Mouse (Mus musculus): ENCODE measurements around the gene Nbea.
"Not testable (repeated sequence)": the region's sequence is repeated elsewhere in the genome, so short reads cannot be mapped to it uniquely, and the experiment has no call there.

Nbea gene

DNA sequence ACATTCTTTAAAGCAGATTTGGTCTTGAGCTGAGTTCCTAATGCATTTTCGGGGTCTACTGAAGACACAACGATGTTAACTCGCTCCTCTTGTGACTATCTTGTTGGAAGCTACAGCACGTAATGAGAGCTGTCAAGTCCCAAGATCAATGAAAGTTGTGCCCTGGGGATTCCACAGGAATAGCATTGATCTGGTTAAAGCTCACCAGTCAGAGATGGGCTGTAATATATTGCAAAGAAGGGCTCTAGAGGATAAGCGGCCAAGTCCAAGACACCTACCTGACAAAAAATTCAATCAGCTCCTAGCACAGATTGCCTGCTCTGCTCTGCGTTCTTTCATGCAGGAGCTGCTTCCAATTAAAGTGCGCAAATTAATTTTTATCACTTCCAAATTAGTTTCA lies 545.8 kb downstream of the Nbea start:
- DNase-seq (ENCODE audit: low read depth, low spot score): no peak
- H3K27me3 ChIP-seq (ENCODE audit: control insufficient read depth, insufficient read depth, low read length, poor library complexity, severe bottlenecking): no peaks in the 10 kb centered on the region
- H3K36me3 ChIP-seq (ENCODE audit: control insufficient read depth, insufficient read depth, low read length, poor library complexity, severe bottlenecking): no peaks in the 10 kb centered on the region

DNA sequence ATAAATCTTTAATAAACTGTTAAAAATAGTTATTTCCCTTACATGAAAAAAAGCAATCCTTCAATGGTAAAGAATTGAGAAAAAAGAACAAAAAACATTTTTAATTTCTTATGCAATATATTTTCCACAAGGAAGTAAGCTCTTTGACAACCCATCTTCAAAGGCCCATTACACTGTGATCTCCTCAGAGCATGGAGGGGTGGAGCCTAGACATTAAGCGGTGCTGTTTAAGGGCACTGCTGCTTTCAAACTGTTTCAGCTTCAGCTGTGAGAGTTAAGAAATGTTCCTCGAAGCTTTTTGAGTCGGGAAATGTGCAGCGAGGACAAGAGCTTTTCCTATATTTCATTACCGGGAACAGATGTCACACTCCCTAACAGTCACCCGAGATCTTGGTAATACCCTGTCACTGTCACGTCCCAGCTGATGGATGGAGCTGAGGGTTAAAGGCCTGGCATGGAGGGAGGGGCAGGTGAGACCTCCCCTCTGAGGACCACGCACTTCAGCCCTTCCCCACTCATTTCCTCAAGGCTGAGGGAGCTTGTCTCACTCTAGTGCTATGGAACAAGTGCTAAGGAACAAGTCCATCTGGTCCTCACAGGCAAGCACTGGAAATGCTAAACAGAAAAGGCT lies 547.8 kb downstream of the Nbea start:
- H3K27me3 ChIP-seq (ENCODE audit: control insufficient read depth, insufficient read depth, low read length, poor library complexity, severe bottlenecking): no peaks in the 10 kb centered on the region
- H3K36me3 ChIP-seq (ENCODE audit: control insufficient read depth, insufficient read depth, low read length, poor library complexity, severe bottlenecking): no peaks in the 10 kb centered on the region
- DNase-seq (ENCODE audit: low read depth, low spot score): no peak

DNA sequence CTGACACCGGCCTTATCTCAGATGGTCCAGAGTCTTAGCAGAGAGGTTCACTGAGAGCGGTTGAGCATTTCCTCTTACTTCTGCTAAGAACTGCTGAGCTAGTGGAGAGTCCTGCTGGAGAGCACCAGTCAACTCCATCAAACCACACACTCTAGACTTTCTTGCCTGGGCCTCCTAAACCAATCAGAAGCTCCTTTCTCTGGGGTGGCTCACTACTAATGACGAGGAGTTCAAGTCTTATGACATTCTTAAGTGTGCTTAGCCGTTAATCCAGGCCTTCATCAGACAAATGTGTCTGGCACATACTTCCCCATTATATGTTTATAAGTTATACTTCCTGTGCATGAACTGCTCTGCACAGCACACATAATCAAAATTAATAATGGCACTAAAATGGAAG lies 556.4 kb downstream of the Nbea start:
- DNase-seq (ENCODE audit: low read depth, low spot score): no peak
- Histone ChIP-seq H3K27me3 (ENCODE audit: control insufficient read depth, insufficient read depth, low read length, poor library complexity, severe bottlenecking) (no peaks in the 10 kb centered on the region), H3K36me3 (ENCODE audit: control insufficient read depth, insufficient read depth, low read length, poor library complexity, severe bottlenecking) (no peaks in the 10 kb centered on the region)

DNA sequence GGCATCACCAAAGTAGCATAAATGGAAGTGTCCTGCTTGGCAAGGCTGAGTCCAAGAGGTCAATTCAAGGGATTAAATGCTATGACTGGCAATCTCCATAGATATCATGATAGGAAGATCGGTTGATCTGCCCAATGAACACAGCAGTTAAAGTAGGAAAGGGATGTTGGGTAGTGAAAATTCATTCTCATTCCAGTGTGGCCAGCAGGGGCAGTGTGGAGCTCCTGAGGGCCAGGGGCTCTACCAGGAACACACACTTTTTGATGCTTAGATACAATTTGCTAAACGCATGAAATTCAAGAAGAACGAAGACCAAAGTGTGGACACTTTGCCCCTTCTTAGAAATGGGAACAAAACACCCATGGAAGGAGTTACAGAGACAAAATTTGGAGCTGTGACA lies 561.5 kb downstream of the Nbea start:
- not testable (repeated sequence) for DNase-seq (ENCODE audit: low read depth, low spot score); H3K27me3 ChIP-seq (ENCODE audit: control insufficient read depth, insufficient read depth, low read length, poor library complexity, severe bottlenecking); H3K36me3 ChIP-seq (ENCODE audit: control insufficient read depth, insufficient read depth, low read length, poor library complexity, severe bottlenecking)

DNA sequence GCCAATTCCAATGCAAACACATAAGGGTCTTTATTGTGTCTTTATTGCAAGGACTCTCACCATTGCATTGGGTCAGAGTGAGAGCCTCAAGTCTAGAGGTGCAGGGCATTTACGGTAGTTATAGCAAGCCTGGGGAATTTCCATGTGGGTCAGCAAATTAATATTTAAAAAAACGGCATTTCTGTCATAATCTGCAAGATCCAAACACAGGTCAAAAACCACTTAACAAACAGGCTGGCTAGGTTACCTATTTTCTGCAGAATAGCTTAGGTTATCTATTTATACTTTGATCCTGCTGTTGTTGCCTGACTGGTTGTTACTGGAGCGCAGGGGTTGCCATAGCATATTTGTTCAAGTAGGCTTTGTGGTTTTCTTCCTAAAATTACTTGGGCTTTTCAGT lies 565.1 kb downstream of the Nbea start:
- no peak for DNase-seq (ENCODE audit: low read depth, low spot score)
- Histone ChIP-seq H3K36me3 (ENCODE audit: control insufficient read depth, insufficient read depth, low read length, poor library complexity, severe bottlenecking) (no peaks in the 10 kb centered on the region), H3K27me3 (ENCODE audit: control insufficient read depth, insufficient read depth, low read length, poor library complexity, severe bottlenecking) (no peaks in the 10 kb centered on the region)

DNA sequence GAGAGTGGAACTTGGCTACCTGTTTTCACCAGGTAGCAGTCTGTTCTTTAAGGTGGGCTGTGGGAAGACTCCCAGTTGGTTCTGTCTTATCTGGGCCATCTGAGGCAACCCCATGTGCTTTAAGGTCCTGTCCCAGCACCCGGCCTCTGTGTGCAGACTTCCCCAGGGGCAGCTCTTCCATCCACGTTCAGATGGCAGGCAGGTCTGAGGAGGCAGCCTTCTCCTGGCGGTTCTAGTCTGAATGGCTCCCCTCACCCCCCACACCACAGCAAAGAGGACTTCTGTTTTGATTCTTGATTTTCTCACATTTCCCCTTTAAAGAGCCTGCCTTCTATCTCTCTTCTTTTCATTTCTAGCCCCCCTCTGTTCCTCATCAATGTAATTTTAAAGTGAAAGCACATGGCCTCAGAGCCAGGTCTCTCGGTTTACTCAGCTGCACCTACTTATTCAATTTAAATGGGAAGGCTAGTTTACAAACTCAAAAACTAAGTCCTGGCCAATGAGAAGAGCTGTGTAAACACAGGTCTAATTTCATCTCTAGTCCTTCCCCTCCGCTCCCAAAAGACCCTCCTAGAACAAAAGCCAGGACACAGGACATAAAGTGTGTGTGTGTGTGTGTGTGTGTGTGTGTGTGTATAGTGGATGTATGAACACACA lies 570.9 kb downstream of the Nbea start:
- Histone ChIP-seq H3K36me3 (ENCODE audit: control insufficient read depth, insufficient read depth, low read length, poor library complexity, severe bottlenecking) (no peaks in the 10 kb centered on the region), H3K27me3 (ENCODE audit: control insufficient read depth, insufficient read depth, low read length, poor library complexity, severe bottlenecking) (no peaks in the 10 kb centered on the region)
- DNase-seq (ENCODE audit: low read depth, low spot score): no peak

DNA sequence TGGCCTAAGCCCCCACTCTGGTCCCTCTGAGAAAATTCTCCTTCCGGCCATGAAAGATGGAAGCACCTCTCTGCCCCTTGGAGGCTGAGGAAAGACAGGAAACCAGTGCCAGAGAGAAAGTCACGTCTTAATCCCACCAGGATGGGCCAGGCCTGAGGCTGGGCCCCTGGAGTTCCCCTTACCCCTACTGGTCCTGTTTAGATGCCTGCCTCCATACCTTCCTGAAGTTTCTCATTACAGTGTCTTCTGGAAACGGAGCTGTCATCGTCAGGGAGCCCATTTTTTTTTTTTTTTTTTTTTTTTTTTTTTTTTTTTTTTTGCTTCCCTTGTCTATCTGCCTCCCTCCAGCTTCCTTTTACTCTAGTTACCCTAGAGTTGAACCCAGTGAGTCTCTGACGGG lies 571.5 kb downstream of the Nbea start:
- no peaks in the 10 kb centered on the region for H3K36me3 ChIP-seq (ENCODE audit: control insufficient read depth, insufficient read depth, low read length, poor library complexity, severe bottlenecking)
- no peak for DNase-seq (ENCODE audit: low read depth, low spot score)
- H3K27me3 ChIP-seq (ENCODE audit: control insufficient read depth, insufficient read depth, low read length, poor library complexity, severe bottlenecking): no peaks in the 10 kb centered on the region

DNA sequence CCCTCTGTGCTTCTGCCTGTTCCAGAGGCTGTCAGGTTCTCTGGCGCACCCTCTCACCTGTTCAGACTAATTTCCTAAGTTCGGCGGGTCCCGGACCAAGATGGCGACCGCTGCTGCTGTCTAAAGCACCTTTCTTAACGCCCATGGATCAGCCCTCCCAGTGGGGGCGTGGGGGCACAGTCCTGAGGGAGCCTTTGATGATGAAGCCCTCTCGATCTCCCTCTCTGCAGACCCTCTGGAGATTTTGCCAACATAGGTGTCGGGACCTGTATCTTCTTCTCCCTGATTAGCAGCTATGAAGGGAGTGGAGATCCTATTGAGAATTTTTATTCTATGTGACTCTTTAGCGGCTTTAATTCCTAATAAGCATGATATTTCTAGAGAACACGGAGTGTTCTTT lies 573.3 kb downstream of the Nbea start:
- no peaks in the 10 kb centered on the region for H3K36me3 ChIP-seq (ENCODE audit: control insufficient read depth, insufficient read depth, low read length, poor library complexity, severe bottlenecking)
- DNase-seq (ENCODE audit: low read depth, low spot score): no peak
- no peaks in the 10 kb centered on the region for H3K27me3 ChIP-seq (ENCODE audit: control insufficient read depth, insufficient read depth, low read length, poor library complexity, severe bottlenecking)

DNA sequence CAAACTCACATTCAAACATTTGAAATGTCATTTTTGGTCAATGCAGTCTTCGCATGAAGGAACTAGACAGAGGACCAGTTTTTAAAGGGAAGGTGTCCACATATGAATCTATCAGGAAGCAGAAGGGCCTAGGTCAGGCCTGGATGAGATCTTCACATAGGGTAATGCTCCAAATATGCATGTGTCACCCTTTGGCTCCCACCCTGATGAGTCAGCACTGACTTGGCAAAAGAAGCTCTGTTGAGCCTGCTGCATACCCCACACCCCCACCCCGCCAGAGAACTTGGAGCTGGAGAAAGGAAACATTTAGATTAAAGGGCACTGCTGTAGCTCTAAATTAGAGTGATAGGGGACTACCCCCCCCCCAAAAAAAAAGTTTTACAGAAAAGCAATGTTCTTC lies 583.2 kb downstream of the Nbea start:
- no peaks in the 10 kb centered on the region for H3K27me3 ChIP-seq (ENCODE audit: control insufficient read depth, insufficient read depth, low read length, poor library complexity, severe bottlenecking)
- no peak for DNase-seq (ENCODE audit: low read depth, low spot score)
- no peaks in the 10 kb centered on the region for H3K36me3 ChIP-seq (ENCODE audit: control insufficient read depth, insufficient read depth, low read length, poor library complexity, severe bottlenecking)

DNA sequence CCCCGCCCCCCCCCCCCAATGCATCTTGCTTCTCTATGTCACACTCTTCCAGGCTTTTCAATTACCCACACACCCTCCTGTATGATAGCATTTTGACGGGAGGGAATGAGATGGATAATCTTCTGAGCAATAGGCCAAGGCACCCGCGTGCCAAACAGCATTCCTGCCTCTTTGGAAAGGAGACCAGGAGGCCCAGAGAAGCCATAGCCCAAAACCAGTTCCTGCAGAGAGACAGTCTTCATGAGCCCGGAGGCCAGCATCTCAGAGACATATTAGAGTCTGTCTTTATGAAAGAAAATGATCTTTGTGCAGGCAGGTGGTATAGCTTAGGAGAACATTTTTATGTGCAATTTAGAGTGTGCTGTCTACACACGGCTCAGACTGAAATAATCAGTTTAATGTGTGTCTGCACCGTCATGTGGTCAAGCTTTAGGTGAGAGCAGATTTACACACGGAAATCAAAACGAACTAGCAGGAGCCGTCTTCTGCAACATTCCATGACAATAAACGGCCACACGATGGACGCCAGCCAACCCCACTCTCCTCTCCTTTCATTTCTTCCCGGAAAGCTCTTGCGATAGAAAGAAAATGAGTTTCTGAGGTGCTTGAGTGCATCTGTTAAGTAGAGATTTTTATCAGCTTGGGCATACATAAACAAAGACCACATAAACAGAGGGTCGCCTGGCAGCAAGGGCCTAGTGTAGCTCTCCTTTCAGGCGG lies 584.0 kb downstream of the Nbea start:
- DNase-seq (ENCODE audit: low read depth, low spot score): no peak
- Histone ChIP-seq H3K36me3 (ENCODE audit: control insufficient read depth, insufficient read depth, low read length, poor library complexity, severe bottlenecking) (no peaks in the 10 kb centered on the region), H3K27me3 (ENCODE audit: control insufficient read depth, insufficient read depth, low read length, poor library complexity, severe bottlenecking) (no peaks in the 10 kb centered on the region)

DNA sequence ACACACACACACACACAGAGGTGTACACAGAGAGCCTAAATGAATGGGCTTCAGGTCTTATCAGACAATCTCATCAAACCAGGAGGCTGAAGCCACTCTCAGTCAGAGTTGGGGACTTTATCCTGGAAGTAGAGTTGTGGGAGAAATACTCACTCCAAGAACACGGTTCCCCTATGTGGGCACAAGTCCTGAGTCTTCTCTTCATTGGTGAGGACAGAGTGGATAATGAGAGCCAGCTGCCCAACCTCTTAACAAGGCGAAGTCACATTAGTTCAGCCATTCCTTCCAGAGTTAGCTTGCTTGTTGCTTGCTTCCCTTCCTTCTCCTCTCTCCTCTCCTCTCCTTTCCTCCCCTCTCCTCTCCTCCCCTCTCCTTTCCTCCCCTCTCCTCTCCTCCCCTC lies 584.8 kb downstream of the Nbea start:
- no peak for DNase-seq (ENCODE audit: low read depth, low spot score)
- Histone ChIP-seq H3K27me3 (ENCODE audit: control insufficient read depth, insufficient read depth, low read length, poor library complexity, severe bottlenecking) (no peaks in the 10 kb centered on the region), H3K36me3 (ENCODE audit: control insufficient read depth, insufficient read depth, low read length, poor library complexity, severe bottlenecking) (no peaks in the 10 kb centered on the region)

DNA sequence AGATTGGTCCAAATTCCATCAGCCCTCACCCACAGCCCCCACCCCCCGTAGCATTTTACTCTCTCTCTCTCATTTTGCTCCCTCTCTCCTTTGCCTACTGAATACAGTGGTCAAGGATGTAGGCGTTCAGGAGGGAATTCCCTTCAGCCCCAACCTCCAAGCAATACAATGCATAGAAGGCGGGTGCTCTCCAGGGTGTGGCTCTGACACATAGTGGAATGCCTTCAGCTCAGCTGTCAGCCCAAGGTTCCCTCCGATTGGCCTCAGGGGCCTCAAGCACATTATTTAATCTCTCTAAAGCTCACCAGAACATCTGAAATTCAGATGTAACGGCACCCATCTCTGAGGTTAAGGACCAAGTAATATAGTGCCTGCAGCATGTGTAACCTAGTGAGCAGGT lies 590.2 kb downstream of the Nbea start:
- H3K27me3 ChIP-seq (ENCODE audit: control insufficient read depth, insufficient read depth, low read length, poor library complexity, severe bottlenecking): no peaks in the 10 kb centered on the region
- no peaks in the 10 kb centered on the region for H3K36me3 ChIP-seq (ENCODE audit: control insufficient read depth, insufficient read depth, low read length, poor library complexity, severe bottlenecking)
- DNase-seq (ENCODE audit: low read depth, low spot score): no peak

DNA sequence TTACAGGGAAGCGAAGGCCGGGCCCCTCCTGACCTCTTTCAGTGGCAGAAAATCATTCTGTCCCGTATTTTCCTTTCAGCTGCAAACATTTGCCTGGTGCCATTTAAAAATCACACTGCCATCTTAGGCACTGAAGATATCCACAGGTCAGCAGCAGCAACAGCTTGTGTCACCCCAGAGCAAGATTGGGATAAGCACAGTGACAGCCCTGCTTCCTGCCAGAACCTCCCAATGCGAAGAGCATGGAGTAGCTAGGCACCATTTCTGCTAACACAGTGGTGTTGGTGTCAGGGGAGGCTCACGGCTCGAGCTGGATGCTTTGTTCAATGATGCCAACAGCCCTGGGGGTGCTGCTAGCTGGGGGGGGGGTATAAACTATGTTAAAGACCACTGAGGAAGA lies 592.8 kb downstream of the Nbea start:
- no peak for DNase-seq (ENCODE audit: low read depth, low spot score)
- Histone ChIP-seq H3K27me3 (ENCODE audit: control insufficient read depth, insufficient read depth, low read length, poor library complexity, severe bottlenecking) (no peaks in the 10 kb centered on the region), H3K36me3 (ENCODE audit: control insufficient read depth, insufficient read depth, low read length, poor library complexity, severe bottlenecking) (no peaks in the 10 kb centered on the region)

DNA sequence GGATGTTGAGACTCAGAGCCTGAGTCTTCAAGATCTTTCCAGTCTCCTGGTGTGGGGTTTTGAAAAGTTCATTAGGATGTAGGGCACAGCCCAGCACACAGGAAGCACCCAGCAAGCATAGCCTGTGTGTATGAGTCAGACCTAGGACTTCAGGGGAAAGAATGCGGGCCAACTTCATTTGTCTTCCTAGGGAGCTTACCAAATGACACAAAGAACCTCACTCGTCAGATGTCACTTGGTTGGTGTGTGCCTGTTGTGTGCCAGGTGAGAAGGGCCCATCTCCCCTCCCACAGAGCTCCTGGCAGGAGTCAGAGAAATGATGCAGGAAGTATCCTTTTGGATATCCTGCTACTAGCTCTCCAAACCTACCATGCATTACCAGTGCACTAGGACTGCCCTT lies 593.2 kb downstream of the Nbea start:
- DNase-seq (ENCODE audit: low read depth, low spot score): no peak
- H3K36me3 ChIP-seq (ENCODE audit: control insufficient read depth, insufficient read depth, low read length, poor library complexity, severe bottlenecking): no peaks in the 10 kb centered on the region
- no peaks in the 10 kb centered on the region for H3K27me3 ChIP-seq (ENCODE audit: control insufficient read depth, insufficient read depth, low read length, poor library complexity, severe bottlenecking)

DNA sequence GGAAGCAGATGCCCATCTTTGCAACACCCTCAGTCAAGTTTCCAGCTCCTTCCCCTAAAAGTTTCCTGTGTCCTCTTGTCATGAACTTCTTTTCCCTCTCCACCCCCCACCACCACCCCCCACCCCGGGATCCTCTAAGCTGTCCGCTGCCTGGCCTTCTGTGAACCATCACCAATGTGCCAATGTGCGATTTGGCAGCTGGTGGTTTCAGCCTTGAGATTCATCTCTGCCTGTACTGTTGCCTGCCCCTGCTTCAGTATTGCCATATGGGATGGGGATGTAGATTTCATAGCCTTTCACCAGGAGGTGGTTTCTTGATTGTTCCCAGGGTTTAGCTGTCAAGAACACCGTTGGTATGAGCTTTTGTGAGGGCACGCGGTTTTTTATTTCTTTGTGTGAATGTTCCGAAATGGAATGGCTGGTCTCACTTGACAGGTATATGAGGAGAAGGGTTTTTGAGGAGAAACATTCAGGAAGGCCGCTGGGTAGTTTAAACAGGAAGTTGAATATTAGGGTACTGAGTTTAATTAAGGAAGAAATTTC lies 594.0 kb downstream of the Nbea start:
- Histone ChIP-seq H3K27me3 (ENCODE audit: control insufficient read depth, insufficient read depth, low read length, poor library complexity, severe bottlenecking) (no peaks in the 10 kb centered on the region), H3K36me3 (ENCODE audit: control insufficient read depth, insufficient read depth, low read length, poor library complexity, severe bottlenecking) (no peaks in the 10 kb centered on the region)
- DNase-seq (ENCODE audit: low read depth, low spot score): no peak
